Mouse (Mus musculus) hindbrain, embryonic 11.5 days (tissue): ENCODE results near the gene Eif4e2. TPM values are rescaled to one million over a fixed set of nuclear protein-coding genes. Genes with fewer than 3 reads are reported as not detected.
A peak's percentile ranks its signal among the peaks of the same experiment; 100 is the strongest.

ENCODE experiments used
- ATAC-seq: fragments of 200-750 bp; cut with Nextera tagmentation; 2 replicates; pipeline ENCODE4 v1.8.0; 2017; ENCODE audit warnings: mild to moderate bottlenecking, moderate TSS enrichment, moderate library complexity; ENCODE audit not compliant: low FRiP score
- DNase-seq: peaks from one replicate; pipeline ENCODE4 v3.0.0-alpha.2; 2015; ENCODE audit warnings: low spot score
- H3K27ac ChIP-seq: fragments of 300-500 bp; sonication (generic); 2 replicates; pipeline ENCODE4 v1.5.1; 2014; ENCODE audit warnings: mild to moderate bottlenecking, low read depth, low read length
- H3K27me3 ChIP-seq: fragments of 300-500 bp; sonication (generic); 2 replicates; pipeline ENCODE4 v1.6.1; 2014; ENCODE audit warnings: mild to moderate bottlenecking, low read length, moderate library complexity, mixed read lengths; ENCODE audit not compliant: control insufficient read depth, insufficient read depth
- H3K36me3 ChIP-seq: fragments of 300-500 bp; sonication (generic); 2 replicates; pipeline ENCODE4 v1.6.1; 2014; ENCODE audit warnings: mild to moderate bottlenecking, low read length, moderate library complexity, mixed read lengths; ENCODE audit not compliant: control insufficient read depth, insufficient read depth
- H3K4me1 ChIP-seq: fragments of 300-500 bp; sonication (generic); replicated peaks from 2 replicates; pipeline ENCODE4 v1.6.1; 2014; ENCODE audit warnings: low read length, mixed read lengths; ENCODE audit not compliant: control insufficient read depth, insufficient read depth
- H3K4me2 ChIP-seq: fragments of 300-500 bp; sonication (generic); replicated peaks from 2 replicates; pipeline ENCODE4 v1.6.1; 2014; ENCODE audit warnings: mild to moderate bottlenecking, low read depth, low read length
- H3K4me3 ChIP-seq: fragments of 300-500 bp; sonication (generic); 2 replicates; pipeline ENCODE4 v1.5.1; 2014; ENCODE audit warnings: low read depth, low read length
- H3K9ac ChIP-seq: fragments of 300-500 bp; sonication (generic); 2 replicates; pipeline ENCODE4 v1.6.1; 2014; ENCODE audit warnings: low read depth, low read length
- H3K9me3 ChIP-seq: fragments of 300-500 bp; sonication (generic); 2 replicates; pipeline ENCODE4 v1.6.1; 2016; ENCODE audit warnings: low read length; ENCODE audit not compliant: control insufficient read depth
- WGBS: fragments of 180-500 bp; shearing (Covaris S2); extraction: QIAGEN DNeasy Blood & Tissue Kit; methylation state at CpG from one replicate; pipeline ENCODE4 v1.1.7; 2014; 5-methylcytosine and 5-hydroxymethylcytosine counted together
- polyA plus RNA-seq: library from polyadenylated mRNA; unstranded; fragments of >200 nt; fragmentation: Nextera tagmentation; extraction: Ambion mirVana; gene quantifications from 2 replicates; pipeline ENCODE4 v1.2.1, GENCODE M21; 2014

Gene Eif4e2
- polyA plus RNA-seq, 1 experiment from 2014 or later: 134 TPM

DNA sequence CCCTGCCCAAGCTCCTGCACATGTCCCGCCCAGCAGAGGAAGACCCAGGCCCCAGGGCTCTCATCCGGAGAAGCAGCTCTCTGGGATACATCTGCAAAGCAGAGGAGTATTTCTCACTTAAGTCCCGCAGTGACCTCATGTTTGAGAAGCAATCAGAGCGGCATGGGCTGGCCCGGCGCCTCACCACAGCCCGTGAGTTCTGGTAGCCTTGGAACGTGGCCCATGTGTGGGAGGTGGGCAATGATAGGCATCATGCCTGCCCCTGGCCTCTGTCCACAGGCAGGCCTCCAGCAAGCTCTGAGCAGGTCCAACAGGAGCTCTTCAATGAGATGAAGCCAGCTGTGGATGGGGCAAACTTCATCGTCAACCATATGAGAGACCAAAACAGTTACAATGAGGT is 16.4 kb upstream of the Eif4e2 start:
- Histone ChIP-seq H3K27me3 (no peaks in the 10 kb centered on the region), H3K36me3 (no peaks in the 10 kb centered on the region), H3K4me3 (no peak overlapping the region), H3K27ac (no peak overlapping the region), H3K9ac (no peak overlapping the region), H3K9me3 (no peaks in the 10 kb centered on the region), H3K4me1 (no peaks in the 10 kb centered on the region), H3K4me2 (no peak overlapping the region)
- ATAC-seq: no peak
- 85% methylated on average over 9 of the region's 9 CpGs for WGBS
- no peak for DNase-seq

DNA sequence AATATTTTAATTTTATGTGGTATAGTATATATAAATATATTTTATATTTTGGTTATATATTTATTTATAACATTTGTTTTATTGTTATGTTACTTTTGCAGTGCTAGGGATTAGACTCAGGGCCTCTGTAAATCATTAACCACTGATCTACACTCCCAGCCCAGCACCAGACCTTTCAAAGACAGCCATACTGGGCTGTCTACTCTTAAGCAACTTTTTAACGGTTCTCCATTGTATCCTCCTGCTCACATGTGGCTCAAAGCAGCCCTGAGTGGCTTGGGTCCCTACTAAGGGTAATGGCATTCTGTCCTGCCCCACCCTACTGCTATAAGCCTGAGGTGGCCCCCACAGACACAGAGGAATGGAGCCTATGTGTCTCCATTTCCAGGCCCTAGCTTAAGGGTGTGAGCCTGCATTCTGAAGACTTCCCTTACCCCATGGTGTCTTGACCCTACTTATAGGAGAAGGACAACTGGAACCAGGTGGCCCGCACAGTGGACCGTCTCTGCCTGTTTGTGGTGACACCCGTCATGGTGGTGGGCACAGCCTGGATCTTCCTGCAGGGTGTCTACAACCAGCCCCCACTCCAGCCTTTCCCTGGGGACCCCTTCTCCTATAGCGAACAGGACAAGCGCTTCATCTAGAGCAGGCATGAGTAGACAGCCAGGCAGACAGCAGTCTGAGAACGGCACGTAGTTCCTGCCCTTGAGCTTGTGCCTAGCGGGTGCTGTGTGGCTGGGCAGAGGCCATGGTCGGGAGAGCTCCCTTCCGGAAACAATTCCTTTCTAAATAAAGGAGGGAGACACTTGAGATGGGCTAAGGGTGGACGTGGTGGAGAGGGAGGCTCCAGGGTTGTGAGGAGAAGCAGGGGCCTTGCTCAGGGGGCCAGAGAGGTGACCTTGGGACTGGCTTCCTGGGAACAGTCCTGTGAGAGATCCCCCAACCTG is 15.3 kb upstream of the Eif4e2 start:
- Histone ChIP-seq H3K27me3 (no peaks in the 10 kb centered on the region), H3K27ac (no peak overlapping the region), H3K9me3 (no peaks in the 10 kb centered on the region), H3K4me2 (no peak overlapping the region), H3K4me1 (no peaks in the 10 kb centered on the region), H3K4me3 (no peak overlapping the region), H3K9ac (no peak overlapping the region), H3K36me3 (no peaks in the 10 kb centered on the region)
- 81% methylated on average over 12 of the region's 12 CpGs for WGBS
- no peak for DNase-seq
- no peak for ATAC-seq

DNA sequence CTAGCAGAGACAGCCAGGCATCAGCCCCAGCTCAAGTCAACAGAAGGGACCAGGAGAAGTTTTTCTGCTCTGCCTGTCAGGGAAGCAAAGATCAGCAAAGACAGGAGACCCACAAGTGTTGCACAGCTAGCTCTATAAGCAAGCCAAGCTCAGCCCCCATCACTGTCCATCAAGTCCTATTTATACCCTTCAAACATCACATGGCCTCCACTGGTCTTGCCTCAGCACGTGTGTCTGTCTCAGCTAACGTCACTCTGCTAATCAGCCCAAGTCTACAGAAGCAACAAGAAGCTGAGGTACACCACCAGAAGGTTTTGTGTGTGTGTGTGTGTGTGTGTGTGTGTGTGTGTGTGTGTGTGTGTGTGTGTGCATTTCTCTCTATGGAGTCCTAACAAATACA is 12.9 kb upstream of the Eif4e2 start:
- H3K9me3 ChIP-seq: no peaks in the 10 kb centered on the region
- H3K4me2 ChIP-seq: no peak overlapping the region
- 63% methylated on average over 2 of the region's 2 CpGs for WGBS
- no peak overlapping the region for H3K4me3 ChIP-seq
- no peak overlapping the region for H3K27ac ChIP-seq
- no peak for ATAC-seq
- H3K27me3 ChIP-seq: no peaks in the 10 kb centered on the region
- no peaks in the 10 kb centered on the region for H3K36me3 ChIP-seq
- H3K4me1 ChIP-seq: no peaks in the 10 kb centered on the region
- no peak overlapping the region for H3K9ac ChIP-seq
- no peak for DNase-seq

DNA sequence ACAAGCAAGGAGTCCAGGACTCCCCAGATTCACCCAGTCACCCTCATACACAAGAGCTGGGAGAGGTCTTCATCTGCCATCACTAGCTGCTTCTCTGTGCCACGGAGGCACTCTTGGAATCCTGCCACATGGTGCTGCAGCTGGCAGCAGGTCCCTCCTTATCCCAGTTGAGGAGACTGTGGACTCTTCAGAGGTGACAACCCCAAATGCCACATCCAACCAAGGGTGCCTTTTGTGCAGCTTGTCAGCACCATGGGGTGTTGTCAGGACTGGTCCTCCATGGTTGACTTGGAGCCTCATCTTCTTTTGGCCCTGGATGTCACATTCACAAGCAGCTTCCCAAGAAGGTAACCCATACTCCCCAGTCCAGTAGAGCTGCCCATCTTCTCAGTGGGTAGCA is 11.9 kb upstream of the Eif4e2 start:
- Histone ChIP-seq H3K9ac (no peak overlapping the region), H3K4me3 (no peak overlapping the region), H3K36me3 (no peaks in the 10 kb centered on the region), H3K4me1 (no peaks in the 10 kb centered on the region), H3K9me3 (no peaks in the 10 kb centered on the region), H3K4me2 (no peak overlapping the region), H3K27me3 (peaks cover 2% of the 10 kb centered on the region; the same call in 1 of the 2 replicates), H3K27ac (no peak overlapping the region)
- no peak for ATAC-seq
- WGBS: 71% methylated on average over 1 of the region's 1 CpGs
- no peak for DNase-seq

DNA sequence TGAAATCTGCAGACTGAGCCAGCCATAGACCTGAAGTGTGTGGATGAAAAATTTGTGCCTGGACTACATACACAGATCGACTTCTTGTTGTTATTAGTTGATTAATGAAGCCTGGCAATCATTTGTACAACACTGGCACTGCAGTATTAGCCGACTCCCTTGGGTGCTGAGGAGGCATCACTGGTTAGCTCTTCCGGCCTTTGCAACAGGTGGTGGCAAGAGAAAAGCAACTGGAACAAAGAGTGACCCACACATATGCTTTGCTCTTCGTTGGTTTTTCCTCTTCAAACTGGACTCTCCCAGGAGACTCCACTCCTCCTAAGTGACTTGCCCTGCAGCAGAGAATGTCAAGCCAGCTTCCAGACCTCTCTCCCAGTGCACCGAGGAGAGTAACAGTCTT is 9.9 kb upstream of the Eif4e2 start:
- Histone ChIP-seq H3K4me3 (no peak overlapping the region), H3K9ac (no peak overlapping the region), H3K27me3 (peaks cover 2% of the 10 kb centered on the region; the same call in 1 of the 2 replicates), H3K4me1 (no peaks in the 10 kb centered on the region), H3K36me3 (no peaks in the 10 kb centered on the region), H3K4me2 (no peak overlapping the region), H3K9me3 (no peaks in the 10 kb centered on the region), H3K27ac (no peak overlapping the region)
- 77% methylated on average over 5 of the region's 5 CpGs for WGBS
- ATAC-seq (no peak), DNase-seq (no peak)

DNA sequence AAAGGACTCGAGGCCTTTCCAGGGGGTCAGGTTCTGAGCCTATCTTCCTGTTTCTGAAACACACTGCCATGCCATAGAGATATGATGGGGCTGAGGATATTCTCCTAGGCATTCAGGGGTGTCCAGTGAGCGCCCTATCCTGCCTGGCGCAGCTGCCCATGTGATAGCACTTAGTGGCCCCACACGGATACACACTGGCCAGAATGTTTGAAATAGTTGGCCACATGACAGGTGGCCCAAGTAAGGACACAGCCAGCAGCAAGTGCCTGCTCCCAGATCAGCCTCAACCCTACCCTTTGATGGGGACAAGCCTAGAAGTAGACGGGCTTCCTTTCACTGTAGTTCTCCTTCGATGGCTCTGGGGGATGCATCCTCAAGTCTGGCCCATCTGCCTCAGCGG is 9.2 kb upstream of the Eif4e2 start, which contains the start of gene Chrng:
TSS of gene Chrng (plus strand) at position 193 of the 400 bp plus-strand sequence.
- Histone ChIP-seq H3K4me1 (no peaks in the 10 kb centered on the region), H3K9me3 (no peaks in the 10 kb centered on the region), H3K27me3 (peaks cover 2% of the 10 kb centered on the region; the same call in 1 of the 2 replicates), H3K4me2 (no peak within 1 kb of the TSS), H3K36me3 (no peaks in the 10 kb centered on the region), H3K9ac (no peak within 1 kb of the TSS), H3K27ac (no peak within 1 kb of the TSS), H3K4me3 (no peak within 1 kb of the TSS)
- WGBS: 87% methylated on average over 7 of the region's 7 CpGs
- ATAC-seq: no peak
- DNase-seq: no peak

DNA sequence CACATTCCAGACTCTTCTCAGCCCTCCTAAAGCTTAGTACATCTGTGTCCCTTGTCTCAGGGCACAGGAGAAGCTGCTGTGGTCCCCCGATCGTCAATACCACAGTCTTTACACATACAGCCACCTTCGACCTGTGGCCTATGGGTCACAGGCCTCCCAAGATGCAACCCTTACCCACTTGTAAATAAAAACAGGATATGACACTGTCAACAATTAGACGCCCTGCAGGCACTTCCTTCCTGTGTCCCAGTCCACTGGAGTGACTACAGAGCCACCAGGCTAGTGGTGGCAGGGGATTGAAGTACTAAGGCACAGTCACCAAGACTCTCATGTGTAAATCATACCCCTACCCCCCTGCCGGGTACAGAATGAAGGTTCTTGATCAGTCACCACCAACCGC is 8.7 kb upstream of the Eif4e2 start:
- Histone ChIP-seq H3K4me1 (no peaks in the 10 kb centered on the region), H3K4me2 (no peak overlapping the region), H3K27me3 (peaks cover 2% of the 10 kb centered on the region; the same call in 1 of the 2 replicates), H3K9me3 (no peaks in the 10 kb centered on the region), H3K27ac (no peak overlapping the region), H3K9ac (no peak overlapping the region), H3K4me3 (no peak overlapping the region), H3K36me3 (no peaks in the 10 kb centered on the region)
- ATAC-seq (no peak), DNase-seq (no peak)
- 62% methylated on average over 6 of the region's 6 CpGs for WGBS

DNA sequence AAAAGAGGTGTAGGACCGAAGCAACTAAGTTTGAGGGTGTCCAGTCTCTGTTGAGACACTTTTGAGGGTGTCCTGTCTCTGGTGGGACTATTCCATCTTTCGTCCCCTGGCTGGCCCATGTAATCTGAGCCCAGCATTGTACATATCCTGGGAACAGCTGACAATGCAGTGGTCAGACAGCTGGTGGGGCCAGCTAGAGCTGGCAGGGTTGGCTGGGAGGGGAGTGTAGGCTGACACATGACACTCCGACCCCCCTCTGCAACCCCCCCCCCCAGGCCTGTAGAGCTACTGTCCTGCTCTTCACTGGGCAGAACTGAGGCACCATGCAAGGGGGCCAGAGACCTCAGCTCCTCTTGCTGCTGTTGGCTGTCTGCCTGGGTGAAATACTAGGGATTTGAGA is 8.2 kb upstream of the Eif4e2 start:
- Histone ChIP-seq H3K4me3 (no peak overlapping the region), H3K27ac (no peak overlapping the region)

DNA sequence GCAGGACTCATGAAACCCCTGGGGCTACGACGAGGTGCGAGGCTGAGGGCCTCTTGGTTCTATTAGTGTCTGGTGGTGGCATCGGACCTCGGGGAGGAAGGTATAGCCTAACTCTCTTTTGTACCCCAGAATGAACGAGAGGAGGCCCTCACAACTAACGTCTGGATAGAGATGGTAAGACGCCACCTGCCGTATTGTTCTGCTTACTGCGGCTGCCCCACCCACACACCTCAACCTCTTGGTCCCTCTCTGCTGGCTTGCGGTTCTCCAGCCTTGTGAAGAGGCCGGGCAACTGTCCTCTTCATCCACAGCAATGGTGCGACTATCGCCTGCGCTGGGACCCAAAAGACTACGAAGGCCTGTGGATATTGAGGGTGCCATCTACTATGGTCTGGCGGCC is 7.4 kb upstream of the Eif4e2 start:
- Histone ChIP-seq H3K27me3 (peaks cover 2% of the 10 kb centered on the region; the same call in 1 of the 2 replicates), H3K4me3 (no peak overlapping the region), H3K9me3 (no peaks in the 10 kb centered on the region), H3K27ac (no peak overlapping the region), H3K36me3 (no peaks in the 10 kb centered on the region), H3K4me1 (no peaks in the 10 kb centered on the region), H3K9ac (no peak overlapping the region), H3K4me2 (no peak overlapping the region)
- 20% methylated on average over 17 of the region's 17 CpGs for WGBS
- DNase-seq (peak; percentile 35), ATAC-seq (no peak)

More for the DNA sequence above, 8.2 kb upstream of the Eif4e2 start:
- WGBS: 47% methylated on average over 3 of the region's 3 CpGs
- Histone ChIP-seq H3K9me3 (no peaks in the 10 kb centered on the region), H3K27me3 (peaks cover 2% of the 10 kb centered on the region; the same call in 1 of the 2 replicates), H3K4me1 (no peaks in the 10 kb centered on the region), H3K9ac (no peak overlapping the region), H3K36me3 (no peaks in the 10 kb centered on the region), H3K4me2 (no peak overlapping the region)
- ATAC-seq (no peak), DNase-seq (no peak)
